Mouse (Mus musculus): ENCODE measurements around the gene Acot4. TPM values are rescaled to one million over a fixed set of nuclear protein-coding genes. Genes with fewer than 3 reads are reported as not detected.
"Not testable (repeated sequence)": the region's sequence is repeated elsewhere in the genome, so short reads cannot be mapped to it uniquely, and the experiment has no call there.

Acot4 gene
- polyA plus RNA-seq, 1 experiment from 2014 or later = 0.31 TPM

- DNase-seq (ENCODE audit: low spot score) = no peak
- no peaks in the 10 kb centered on the region for H3K4me1 ChIP-seq (replicated peaks; ENCODE audit: control insufficient read depth, insufficient read depth, low read length)
- H3K4me2 ChIP-seq (ENCODE audit: low read depth, low read length, severe bottlenecking) = no peak overlapping the region
- H3K9me3 ChIP-seq (ENCODE audit: control insufficient read depth, low read length) = no peaks in the 10 kb centered on the region
- 89% methylated on average over 5 of the region's 5 CpGs for WGBS
- no peak overlapping the region for H3K4me3 ChIP-seq (ENCODE audit: low read depth, low read length)
- no peaks in the 10 kb centered on the region for H3K27me3 ChIP-seq (ENCODE audit: control insufficient read depth, insufficient read depth, low read length)
- no peaks in the 10 kb centered on the region for H3K36me3 ChIP-seq (ENCODE audit: control insufficient read depth, insufficient read depth, low read length)
- ATAC-seq (replicated peaks; ENCODE audit: low FRiP score) = no peak
- no peak overlapping the region for H3K9ac ChIP-seq (ENCODE audit: low read length)
- H3K27ac ChIP-seq (ENCODE audit: low read depth, low read length) = no peak overlapping the region
Measured at GRCm38 (mm10) chr12:84042248-84042647, 4.1 kb downstream of the Acot4 start.

GRCm38 (mm10) chr12:84044045-84044444 lies 5.9 kb downstream of the Acot4 start:
- peaks cover 2% of the 10 kb centered on the region; the same call in 1 of the 2 replicates for H3K9me3 ChIP-seq (ENCODE audit: control insufficient read depth, low read length)
- H3K36me3 ChIP-seq (ENCODE audit: control insufficient read depth, insufficient read depth, low read length) = no peaks in the 10 kb centered on the region
- H3K9ac ChIP-seq (ENCODE audit: low read length) = no peak overlapping the region
- WGBS = 63% methylated on average over 2 of the region's 2 CpGs
- ATAC-seq (replicated peaks; ENCODE audit: low FRiP score) = no peak
- H3K4me1 ChIP-seq (replicated peaks; ENCODE audit: control insufficient read depth, insufficient read depth, low read length) = no peaks in the 10 kb centered on the region
- no peak overlapping the region for H3K27ac ChIP-seq (ENCODE audit: low read depth, low read length)
- no peak for DNase-seq (ENCODE audit: low spot score)
- H3K27me3 ChIP-seq (ENCODE audit: control insufficient read depth, insufficient read depth, low read length) = no peaks in the 10 kb centered on the region
- no peak overlapping the region for H3K4me2 ChIP-seq (ENCODE audit: low read depth, low read length, severe bottlenecking)
- no peak overlapping the region for H3K4me3 ChIP-seq (ENCODE audit: low read depth, low read length)

GRCm38 (mm10) chr12:84046906-84047305 lies 8.7 kb downstream of the Acot4 start:
- Histone ChIP-seq H3K27me3 (ENCODE audit: control insufficient read depth, insufficient read depth, low read length) (no peaks in the 10 kb centered on the region), H3K9me3 (ENCODE audit: control insufficient read depth, low read length) (peaks cover 2% of the 10 kb centered on the region; the same call in 1 of the 2 replicates), H3K9ac (ENCODE audit: low read length) (no peak overlapping the region), H3K4me1 (replicated peaks; ENCODE audit: control insufficient read depth, insufficient read depth, low read length) (no peaks in the 10 kb centered on the region), H3K4me3 (ENCODE audit: low read depth, low read length) (no peak overlapping the region), H3K36me3 (ENCODE audit: control insufficient read depth, insufficient read depth, low read length) (no peaks in the 10 kb centered on the region), H3K4me2 (ENCODE audit: low read depth, low read length, severe bottlenecking) (no peak overlapping the region), H3K27ac (ENCODE audit: low read depth, low read length) (no peak overlapping the region)
- DNase-seq (ENCODE audit: low spot score) (no peak), ATAC-seq (replicated peaks; ENCODE audit: low FRiP score) (no peak)
- WGBS = 93% methylated on average over 1 of the region's 1 CpGs

GRCm38 (mm10) chr12:84050744-84051143 lies 12.6 kb downstream of the Acot4 start:
- H3K9me3 ChIP-seq (ENCODE audit: control insufficient read depth, low read length); H3K4me1 ChIP-seq (replicated peaks; ENCODE audit: control insufficient read depth, insufficient read depth, low read length); ATAC-seq (replicated peaks; ENCODE audit: low FRiP score); H3K4me3 ChIP-seq (ENCODE audit: low read depth, low read length); H3K9ac ChIP-seq (ENCODE audit: low read length); DNase-seq (ENCODE audit: low spot score); H3K36me3 ChIP-seq (ENCODE audit: control insufficient read depth, insufficient read depth, low read length); H3K4me2 ChIP-seq (ENCODE audit: low read depth, low read length, severe bottlenecking); H3K27ac ChIP-seq (ENCODE audit: low read depth, low read length): not testable (repeated sequence)
- peaks cover 15% of the 10 kb centered on the region for H3K27me3 ChIP-seq (ENCODE audit: control insufficient read depth, insufficient read depth, low read length)
- WGBS = 89% methylated on average over 5 of the region's 5 CpGs

- H3K9me3 ChIP-seq (ENCODE audit: control insufficient read depth, low read length) = peaks cover 2% of the 10 kb centered on the region; the same call in 1 of the 2 replicates
- H3K27ac ChIP-seq (ENCODE audit: low read depth, low read length) = no peak within 1 kb of the TSS
- no peak within 1 kb of the TSS for H3K4me3 ChIP-seq (ENCODE audit: low read depth, low read length)
- no peak within 1 kb of the TSS for H3K9ac ChIP-seq (ENCODE audit: low read length)
- peaks cover 2% of the 10 kb centered on the region; the same call in 1 of the 2 replicates for H3K4me1 ChIP-seq (replicated peaks; ENCODE audit: control insufficient read depth, insufficient read depth, low read length)
- H3K36me3 ChIP-seq (ENCODE audit: control insufficient read depth, insufficient read depth, low read length) = no peaks in the 10 kb centered on the region
- H3K4me2 ChIP-seq (ENCODE audit: low read depth, low read length, severe bottlenecking) = no peak within 1 kb of the TSS
- WGBS = 93% methylated on average over 5 of the region's 5 CpGs
- ATAC-seq (replicated peaks; ENCODE audit: low FRiP score) (no peak), DNase-seq (ENCODE audit: low spot score) (no peak)
- H3K27me3 ChIP-seq (ENCODE audit: control insufficient read depth, insufficient read depth, low read length) = peaks cover 15% of the 10 kb centered on the region
Measured at GRCm38 (mm10) chr12:84051937-84052474, 13.8 kb downstream of the Acot4 start, which contains the start of gene Acot3. TSS of gene Acot3 (plus strand) at chr12:84052144.

GRCm38 (mm10) chr12:84052609-84053008 lies 14.4 kb downstream of the Acot4 start:
- H3K9me3 ChIP-seq (ENCODE audit: control insufficient read depth, low read length) = peaks cover under 1% of the 10 kb centered on the region; the same call in 1 of the 2 replicates
- peaks cover 2% of the 10 kb centered on the region; the same call in 1 of the 2 replicates for H3K4me1 ChIP-seq (replicated peaks; ENCODE audit: control insufficient read depth, insufficient read depth, low read length)
- no peaks in the 10 kb centered on the region for H3K36me3 ChIP-seq (ENCODE audit: control insufficient read depth, insufficient read depth, low read length)
- no peak overlapping the region for H3K4me2 ChIP-seq (ENCODE audit: low read depth, low read length, severe bottlenecking)
- H3K4me3 ChIP-seq (ENCODE audit: low read depth, low read length) = no peak overlapping the region
- ATAC-seq (replicated peaks; ENCODE audit: low FRiP score) = no peak
- H3K27ac ChIP-seq (ENCODE audit: low read depth, low read length) = no peak overlapping the region
- 89% methylated on average over 7 of the region's 7 CpGs for WGBS
- no peak overlapping the region for H3K9ac ChIP-seq (ENCODE audit: low read length)
- no peak for DNase-seq (ENCODE audit: low spot score)
- H3K27me3 ChIP-seq (ENCODE audit: control insufficient read depth, insufficient read depth, low read length) = peaks cover 15% of the 10 kb centered on the region

GRCm38 (mm10) chr12:84053173-84053572 lies 15.0 kb downstream of the Acot4 start:
- H3K4me1 ChIP-seq (replicated peaks; ENCODE audit: control insufficient read depth, insufficient read depth, low read length) = peaks cover 2% of the 10 kb centered on the region; the same call in 1 of the 2 replicates
- H3K9ac ChIP-seq (ENCODE audit: low read length) = peak overlapping the region; percentile 35
- WGBS = 12% methylated on average over 16 of the region's 16 CpGs
- no peak overlapping the region for H3K27ac ChIP-seq (ENCODE audit: low read depth, low read length)
- peak overlapping the region; percentile 60 for H3K4me2 ChIP-seq (ENCODE audit: low read depth, low read length, severe bottlenecking)
- H3K36me3 ChIP-seq (ENCODE audit: control insufficient read depth, insufficient read depth, low read length) = no peaks in the 10 kb centered on the region
- DNase-seq (ENCODE audit: low spot score) = no peak
- peak overlapping the region; percentile 34 for H3K4me3 ChIP-seq (ENCODE audit: low read depth, low read length)
- no peak for ATAC-seq (replicated peaks; ENCODE audit: low FRiP score)
- H3K27me3 ChIP-seq (ENCODE audit: control insufficient read depth, insufficient read depth, low read length) = peaks cover 15% of the 10 kb centered on the region
- H3K9me3 ChIP-seq (ENCODE audit: control insufficient read depth, low read length) = no peaks in the 10 kb centered on the region; the same call in 1 of the 2 replicates

GRCm38 (mm10) chr12:84053679-84054391 lies 15.7 kb downstream of the Acot4 start:
- Histone ChIP-seq H3K27me3 (ENCODE audit: control insufficient read depth, insufficient read depth, low read length) (peaks cover 15% of the 10 kb centered on the region), H3K36me3 (ENCODE audit: control insufficient read depth, insufficient read depth, low read length) (no peaks in the 10 kb centered on the region), H3K4me2 (ENCODE audit: low read depth, low read length, severe bottlenecking) (peak overlapping the region; percentile 60), H3K4me3 (ENCODE audit: low read depth, low read length) (peak overlapping the region; percentile 34), H3K9me3 (ENCODE audit: control insufficient read depth, low read length) (no peaks in the 10 kb centered on the region), H3K9ac (ENCODE audit: low read length) (peak overlapping the region; percentile 35), H3K4me1 (replicated peaks; ENCODE audit: control insufficient read depth, insufficient read depth, low read length) (peaks cover 2% of the 10 kb centered on the region; the same call in 1 of the 2 replicates), H3K27ac (ENCODE audit: low read depth, low read length) (no peak overlapping the region)
- ATAC-seq (replicated peaks; ENCODE audit: low FRiP score) = no peak
- 4% methylated on average over 36 of the region's 46 CpGs for WGBS
- peak; percentile 60 for DNase-seq (ENCODE audit: low spot score)
